Comparison of ENCODE assay signal across 10 mouse cellular contexts in the genomic region with DNA sequence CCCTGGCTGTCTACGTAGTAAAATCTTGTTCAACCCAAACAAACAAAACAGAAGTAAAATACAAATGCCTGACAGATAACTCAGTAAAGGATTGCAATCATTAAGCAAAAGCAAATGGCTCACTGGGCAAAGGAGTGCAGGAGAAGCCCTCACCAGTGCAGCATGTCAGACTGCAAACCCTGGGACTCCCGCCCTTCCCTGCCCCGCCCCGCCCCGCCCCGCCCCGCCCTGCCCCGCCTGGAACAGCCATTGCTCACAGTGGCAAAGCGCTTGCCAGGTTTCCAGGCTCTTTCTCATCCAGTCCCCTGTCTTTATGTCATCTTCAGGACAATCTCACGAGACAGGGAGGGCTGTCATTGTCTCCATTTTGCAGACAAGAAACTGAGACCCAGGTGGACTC. TPM values are rescaled to one million over a fixed set of nuclear protein-coding genes. Genes with fewer than 3 reads are reported as not detected.
DNase-seq lines count a peak whose midpoint lies in the region; ATAC-seq lines count a peak whose summit lies in the region.
"Had no signal": no experiment of that assay in that cellular context is flagged by ENCODE, and none has a peak within 500 bp of the region (broad histone marks: within the 10 kb centered on the region; RNA-seq: fewer than 3 reads in every experiment).

No protein-coding gene starts in this region.

- no peaks in the 10 kb centered on the region for H3K9me3 ChIP-seq in heart, embryonic 15.5 days (replicated peaks)
- H3K9me3 ChIP-seq in hindbrain, embryonic 13.5 days = no peaks in the 10 kb centered on the region
- H3K9me3 ChIP-seq in midbrain, embryonic 14.5 days (ENCODE audit: control insufficient read depth, low read length) = no peaks in the 10 kb centered on the region

- no peak for DNase-seq in heart, postnatal 10 days
- peak; percentile 43 for DNase-seq in midbrain, embryonic 14.5 days
- DNase-seq in adrenal gland, postnatal 4 days (ENCODE audit: low spot score in 2 of 2) = no peak
- no peak for DNase-seq in layer of hippocampus, adult 18-20 months (ENCODE audit: low spot score in 2 of 2)
- no peak for DNase-seq in urinary bladder, postnatal 36 days (ENCODE audit: low spot score in 2 of 2)
- DNase-seq: cerebellum, adult 9-11 months; kidney, postnatal 36 days had no signal

- 6% methylated on average over 8 of the region's 10 CpGs for WGBS in heart, embryonic 15.5 days
- 5% methylated on average over 10 of the region's 10 CpGs for WGBS in hindbrain, embryonic 13.5 days
- WGBS in midbrain, embryonic 14.5 days = 4% methylated on average over 10 of the region's 10 CpGs

- H3K27ac ChIP-seq in heart, embryonic 15.5 days = no peak overlapping the region
- H3K27ac ChIP-seq in hindbrain, embryonic 13.5 days = peak overlapping the region; percentile 74
- H3K27ac ChIP-seq in midbrain, embryonic 14.5 days (replicated peaks; ENCODE audit: low read depth, low read length) = peak overlapping the region; percentile 68

- H3K4me1 ChIP-seq in heart, embryonic 15.5 days (replicated peaks) = peaks cover 6% of the 10 kb centered on the region; the same call in 1 of the 2 replicates
- peaks cover 53% of the 10 kb centered on the region for H3K4me1 ChIP-seq in hindbrain, embryonic 13.5 days (replicated peaks)
- H3K4me1 ChIP-seq in midbrain, embryonic 14.5 days (ENCODE audit: control insufficient read depth, insufficient read depth, low read length) = peaks cover 32% of the 10 kb centered on the region

- H3K9ac ChIP-seq in heart, embryonic 15.5 days = no peak overlapping the region
- H3K9ac ChIP-seq in hindbrain, embryonic 13.5 days = no peak overlapping the region
- H3K9ac ChIP-seq in midbrain, embryonic 14.5 days (replicated peaks; ENCODE audit: low read length) = no peak overlapping the region

- H3K27me3 ChIP-seq in heart, embryonic 15.5 days = peaks cover 2% of the 10 kb centered on the region
- no peaks in the 10 kb centered on the region for H3K27me3 ChIP-seq in hindbrain, embryonic 13.5 days
- no peaks in the 10 kb centered on the region for H3K27me3 ChIP-seq in midbrain, embryonic 14.5 days (ENCODE audit: control insufficient read depth, insufficient read depth, low read length)

- intact Hi-C loops in heart, postnatal 10 days (cut with DNase I) = no loop called here

- H3K4me3 ChIP-seq in heart, embryonic 15.5 days = no peak overlapping the region
- H3K4me3 ChIP-seq in hindbrain, embryonic 13.5 days = peak overlapping the region; percentile 13; the same call in 1 of the 2 replicates
- no peak overlapping the region for H3K4me3 ChIP-seq in midbrain, embryonic 14.5 days (replicated peaks; ENCODE audit: low read depth, low read length)

- ATAC-seq in heart, embryonic 15.5 days (replicated peaks; ENCODE audit: insufficient number of reproducible peaks, insufficient read depth, low FRiP score, low read depth) = no peak
- ATAC-seq in common myeloid progenitor, adult 5-6 weeks (replicated peaks; ENCODE audit: low read depth, poor library complexity, severe bottlenecking) = peak; percentile 66
- ATAC-seq in hindbrain, embryonic 13.5 days (ENCODE audit: low FRiP score) = 0 out of 2 replicates have a peak, but pooled peaks have one; percentile 23
- peak; percentile 35; the same call in 1 of the 2 replicates for ATAC-seq in midbrain, embryonic 14.5 days (ENCODE audit: low FRiP score, low TSS enrichment)

- H3K4me2 ChIP-seq in heart, embryonic 15.5 days = peak overlapping the region; percentile 42
- H3K4me2 ChIP-seq in hindbrain, embryonic 13.5 days = peak overlapping the region; percentile 35
- H3K4me2 ChIP-seq in midbrain, embryonic 14.5 days (ENCODE audit: low read length) = peak overlapping the region; percentile 43

- no peaks in the 10 kb centered on the region for H3K36me3 ChIP-seq in heart, embryonic 15.5 days
- H3K36me3 ChIP-seq in hindbrain, embryonic 13.5 days = no peaks in the 10 kb centered on the region
- no peaks in the 10 kb centered on the region for H3K36me3 ChIP-seq in midbrain, embryonic 14.5 days (ENCODE audit: control insufficient read depth, insufficient read depth, low read length)

RNA-seq across cellular contexts. Expression of a gene that starts 16.1 kb away (rescaled TPM):
- 14.1 and 18.8 TPM in 2 replicates for polyA plus RNA-seq in heart, embryonic 15.5 days (2015; fragmentation: Nextera tagmentation; extraction: Ambion mirVana)
- 10 to 100 TPM; 47.4 to 48.8 TPM for total RNA-seq in heart, postnatal 10 days (2021)
- total RNA-seq in common myeloid progenitor, adult 5-6 weeks (2017) = 52.2 and 70.9 TPM in 2 replicates
- polyA plus RNA-seq in hindbrain, embryonic 13.5 days (2015; fragmentation: Nextera tagmentation; extraction: Ambion mirVana) = 39.3 and 39.9 TPM in 2 replicates
- 56.5 and 60.8 TPM in 2 replicates for polyA plus RNA-seq in midbrain, embryonic 14.5 days (2014; fragmentation: Nextera tagmentation; extraction: Ambion mirVana)
- 10 to 100 TPM; 61.0 to 65.1 TPM for total RNA-seq in adrenal gland, postnatal 4 days (2021)
- 10 to 100 TPM; 47.1 to 49.8 TPM for total RNA-seq in layer of hippocampus, adult 18-20 months (2021)

RNA-seq across cellular contexts. Expression of a gene that starts 51.0 kb away (rescaled TPM):
- 25.5 and 26.8 TPM in 2 replicates for polyA plus RNA-seq in heart, embryonic 15.5 days (2015; fragmentation: Nextera tagmentation; extraction: Ambion mirVana)
- total RNA-seq in heart, postnatal 10 days (2021) = 1 to 10 TPM; 5.2 to 5.4 TPM
- 23.4 and 25.3 TPM in 2 replicates for total RNA-seq in common myeloid progenitor, adult 5-6 weeks (2017)
- polyA plus RNA-seq in hindbrain, embryonic 13.5 days (2015; fragmentation: Nextera tagmentation; extraction: Ambion mirVana) = 11.0 and 12.5 TPM in 2 replicates
- polyA plus RNA-seq in midbrain, embryonic 14.5 days (2014; fragmentation: Nextera tagmentation; extraction: Ambion mirVana) = 5.2 and 10.3 TPM in 2 replicates
- 10 to 100 TPM in 1 of 2 experiments, 1 to 10 TPM in 1; 8.7 to 11.3 TPM for total RNA-seq in adrenal gland, postnatal 4 days (2021)
- not detected for total RNA-seq in layer of hippocampus, adult 18-20 months (2021)

Comparison
In these comparisons a context has a peak if more than half of its experiments do, and no peak if none do; other contexts are left out.
1. RNA of a gene that starts 51.0 kb away (total RNA-seq): 23.4 to 25.3 TPM in common myeloid progenitor, adult 5-6 weeks, 8.7 to 11.3 TPM in adrenal gland, postnatal 4 days and 5.2 to 5.4 TPM in heart, postnatal 10 days; not detected in layer of hippocampus, adult 18-20 months; every median in the first group is over 4 times any median in the second.
2. Peak in every context shown above with its lines, with median percentiles within 50 percentile points of each other: H3K4me2 ChIP-seq.